Mouse (Mus musculus): Measurements from ENCODE around the gene Npy1r. TPM values are rescaled to one million over a fixed set of nuclear protein-coding genes. Genes with fewer than 3 reads are reported as not detected.

The Npy1r gene
- polyA plus RNA-seq, 1 experiment from 2014 or later, result 1.4 TPM

- no peak overlapping the region for H3K9ac ChIP-seq
- H3K27ac ChIP-seq, result no peak overlapping the region
- no peaks in the 10 kb centered on the region for H3K36me3 ChIP-seq
- H3K4me1 ChIP-seq (replicated peaks), result no peaks in the 10 kb centered on the region
- WGBS, result 49% methylated on average over 5 of the region's 5 CpGs
- no peak overlapping the region for H3K4me3 ChIP-seq (replicated peaks)
- no peaks in the 10 kb centered on the region for H3K9me3 ChIP-seq
- peak; percentile 39; the same call in 1 of the 2 replicates for ATAC-seq
- no peaks in the 10 kb centered on the region for H3K27me3 ChIP-seq (replicated peaks)
- no peak overlapping the region for H3K4me2 ChIP-seq (replicated peaks)
These were observed 35.0 kb downstream of the Npy1r start for GRCm38 (mm10) chr8:66731957-66732356.

GRCm38 (mm10) chr8:66742359-66742758 is 45.4 kb downstream of the Npy1r start:
- no peak overlapping the region for H3K27ac ChIP-seq
- no peaks in the 10 kb centered on the region for H3K9me3 ChIP-seq
- H3K4me1 ChIP-seq (replicated peaks), result no peaks in the 10 kb centered on the region
- H3K27me3 ChIP-seq (replicated peaks), result no peaks in the 10 kb centered on the region
- no peak overlapping the region for H3K4me2 ChIP-seq (replicated peaks)
- no peak overlapping the region for H3K9ac ChIP-seq
- 40% methylated on average over 1 of the region's 1 CpGs for WGBS
- no peaks in the 10 kb centered on the region for H3K36me3 ChIP-seq
- H3K4me3 ChIP-seq (replicated peaks), result no peak overlapping the region
- ATAC-seq, result peak; percentile 66

- H3K27me3 ChIP-seq (replicated peaks), result no peaks in the 10 kb centered on the region
- no peak overlapping the region for H3K4me2 ChIP-seq (replicated peaks)
- H3K4me3 ChIP-seq (replicated peaks), result no peak overlapping the region
- H3K4me1 ChIP-seq (replicated peaks), result no peaks in the 10 kb centered on the region
- WGBS, result 79% methylated on average over 3 of the region's 3 CpGs
- no peak overlapping the region for H3K9ac ChIP-seq
- no peak overlapping the region for H3K27ac ChIP-seq
- ATAC-seq, result no peak
- no peaks in the 10 kb centered on the region for H3K36me3 ChIP-seq
- H3K9me3 ChIP-seq, result no peaks in the 10 kb centered on the region
These were observed 48.6 kb downstream of the Npy1r start for GRCm38 (mm10) chr8:66745612-66746011.

- no peaks in the 10 kb centered on the region for H3K4me1 ChIP-seq (replicated peaks)
- no peak overlapping the region for H3K27ac ChIP-seq
- no peaks in the 10 kb centered on the region for H3K27me3 ChIP-seq (replicated peaks)
- H3K36me3 ChIP-seq, result no peaks in the 10 kb centered on the region
- 64% methylated on average over 2 of the region's 2 CpGs for WGBS
- H3K4me3 ChIP-seq (replicated peaks), result no peak overlapping the region
- H3K4me2 ChIP-seq (replicated peaks), result no peak overlapping the region
- ATAC-seq, result no peak
- H3K9ac ChIP-seq, result no peak overlapping the region
- H3K9me3 ChIP-seq, result no peaks in the 10 kb centered on the region
These were observed 54.6 kb downstream of the Npy1r start for GRCm38 (mm10) chr8:66751621-66752020.

GRCm38 (mm10) chr8:66756161-66756560 is 59.2 kb downstream of the Npy1r start:
- no peak overlapping the region for H3K9ac ChIP-seq
- no peaks in the 10 kb centered on the region for H3K27me3 ChIP-seq (replicated peaks)
- no peak overlapping the region for H3K27ac ChIP-seq
- H3K9me3 ChIP-seq, result no peaks in the 10 kb centered on the region
- no peak for ATAC-seq
- no peaks in the 10 kb centered on the region for H3K36me3 ChIP-seq
- H3K4me2 ChIP-seq (replicated peaks), result no peak overlapping the region
- 76% methylated on average over 2 of the region's 2 CpGs for WGBS
- H3K4me1 ChIP-seq (replicated peaks), result no peaks in the 10 kb centered on the region
- H3K4me3 ChIP-seq (replicated peaks), result no peak overlapping the region

Other genes starting within 250 kb of the Npy1r start
- 13.1 and 13.3 TPM in 2 replicates for gene Tma16, start 210.7 kb upstream of the Npy1r start, polyA plus RNA-seq (2015; fragmentation: Nextera tagmentation; extraction: Ambion mirVana)
- gene Tktl2, start 185.4 kb upstream of the Npy1r start, polyA plus RNA-seq (2015; fragmentation: Nextera tagmentation; extraction: Ambion mirVana), result not detected in 2 replicates
- not detected in 2 replicates for gene Npy5r, start 9.1 kb upstream of the Npy1r start, polyA plus RNA-seq (2015; fragmentation: Nextera tagmentation; extraction: Ambion mirVana)
- 2.9 and 3.4 TPM in 2 replicates for gene Naf1, start 163.0 kb downstream of the Npy1r start, polyA plus RNA-seq (2015; fragmentation: Nextera tagmentation; extraction: Ambion mirVana)

All from intestine, embryonic 15.5 days (tissue).